Mouse (Mus musculus) colon, adult 2 months (tissue): ENCODE data around the gene Fzd2. TPM values are rescaled to one million over a fixed set of nuclear protein-coding genes. Genes with fewer than 3 reads are reported as not detected.

Experiments used
- polyA plus RNA-seq: library from polyadenylated mRNA; depleted of rRNA; stranded (reverse); fragments of >200 nt; gene quantifications from 2 replicates; pipeline ENCODE4 v1.2.3, GENCODE M21; 2012; rRNA removed

Fzd2 gene
- 32.9 and 38.3 TPM in 2 replicates for polyA plus RNA-seq

DNA sequence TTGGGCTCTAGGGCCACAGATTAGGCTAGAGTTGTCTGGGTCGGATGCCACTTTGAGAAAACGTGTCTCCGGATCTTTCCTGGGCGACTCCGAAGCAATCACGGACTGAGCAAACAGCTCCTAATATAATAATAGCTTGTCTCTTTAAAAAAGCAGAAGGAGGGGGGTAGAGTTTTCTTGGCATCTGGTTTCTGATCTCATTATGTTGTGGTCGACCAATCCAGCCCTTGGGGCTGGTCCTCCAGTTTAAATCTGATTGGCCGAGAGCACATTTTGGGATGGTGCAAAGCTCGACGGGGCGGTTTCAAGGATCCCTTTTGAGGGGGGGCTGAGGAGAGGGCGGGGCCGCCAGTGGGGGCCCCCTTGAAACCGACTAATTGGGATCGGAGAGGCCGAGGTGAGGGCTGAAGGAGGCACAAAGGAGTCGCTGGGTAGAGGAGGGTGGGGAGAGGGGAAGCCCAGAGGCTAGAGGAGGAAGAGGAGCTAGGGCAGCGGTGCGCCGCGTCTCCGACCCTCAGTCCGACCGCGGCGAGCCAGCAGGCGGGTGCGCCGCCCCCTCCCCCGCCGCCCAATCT lies at the start of gene Fzd2:
Gene Fzd2, plus strand, starts transcription at position 387 of the 575 bp plus-strand sequence.

GRCm38 (mm10) chr11:102556031-102556715 lies 48.0 kb upstream of the Fzd2 start, which contains the start of gene Gpatch8:
Gene Gpatch8, minus strand, starts transcription at chr11:102556392.

GRCm38 (mm10) chr11:102579165-102580033 lies 24.8 kb upstream of the Fzd2 start, which contains the start of gene Gm11627:
Gene Gm11627, minus strand, starts transcription at chr11:102579461.

Other genes with a start within 250 kb of the Fzd2 start
- 0.08 and 0.15 TPM in 2 replicates for gene Slc4a1, start 238.2 kb upstream of the Fzd2 start, polyA plus RNA-seq
- gene Rundc3a, start 211.0 kb upstream of the Fzd2 start, polyA plus RNA-seq: 14.5 and 19.1 TPM in 2 replicates
- 591 and 649 TPM in 2 replicates for gene Slc25a39, start 196.4 kb upstream of the Fzd2 start, polyA plus RNA-seq
- 155 and 216 TPM in 2 replicates for gene Grn, start 174.1 kb upstream of the Fzd2 start, polyA plus RNA-seq
- gene Fam171a2, start 156.7 kb upstream of the Fzd2 start, polyA plus RNA-seq: 14.4 and 17.6 TPM in 2 replicates
- gene Itga2b, start 134.3 kb upstream of the Fzd2 start, polyA plus RNA-seq: 4.4 and 5.2 TPM in 2 replicates
- gene Gpatch8, start 48.0 kb upstream of the Fzd2 start, polyA plus RNA-seq: 12.2 and 14.1 TPM in 2 replicates
- gene Gm11627, start 24.9 kb upstream of the Fzd2 start, polyA plus RNA-seq: 1.6 and 2.1 TPM in 2 replicates
- gene Meioc, start 59.3 kb downstream of the Fzd2 start, polyA plus RNA-seq: not detected in 2 replicates
- 3.5 and 4.8 TPM in 2 replicates for gene Ccdc43, start 93.4 kb downstream of the Fzd2 start, polyA plus RNA-seq
- 9.1 and 11.5 TPM in 2 replicates for gene Adam11, start 157.0 kb downstream of the Fzd2 start, polyA plus RNA-seq
- 3.6 and 3.7 TPM in 2 replicates for gene Gjc1, start 215.3 kb downstream of the Fzd2 start, polyA plus RNA-seq
- 0.62 and 1.9 TPM in 2 replicates for gene Higd1b, start 231.5 kb downstream of the Fzd2 start, polyA plus RNA-seq